Mouse (Mus musculus): ENCODE results near the gene Csf2rb2. TPM values are rescaled to one million over a fixed set of nuclear protein-coding genes. Genes with fewer than 3 reads are reported as not detected.
"Not testable (repeated sequence)": the region's sequence is repeated elsewhere in the genome, so short reads cannot be mapped to it uniquely, and the experiment has no call there.

Gene Csf2rb2
- total RNA-seq, 1 experiment from 2014 or later, result 3.3 TPM

DNA sequence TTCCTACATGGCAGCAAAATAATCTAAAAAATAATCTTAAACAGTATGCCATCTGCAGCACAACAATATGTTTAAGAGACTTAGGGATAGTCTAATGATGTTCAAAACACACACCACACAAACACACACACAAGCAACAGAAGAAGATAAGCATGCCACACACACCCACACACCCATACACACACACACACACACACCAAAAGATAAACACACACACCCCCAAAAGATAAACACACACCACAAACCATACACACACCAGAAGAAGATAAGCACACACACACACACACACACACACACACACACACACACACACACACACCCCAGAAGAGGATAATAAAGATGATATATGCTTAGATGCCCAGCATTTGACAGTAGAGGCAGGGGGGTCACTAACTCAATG is 34.3 kb downstream of the Csf2rb2 start:
- ATAC-seq (replicated peaks in 1 of 2; ENCODE audit: insufficient read depth in 1 of 2, low FRiP score in 2 of 2, low TSS enrichment in 1 of 2, low read depth in 1 of 2, poor library complexity in 2 of 2, severe bottlenecking in 2 of 2), result no peak

DNA sequence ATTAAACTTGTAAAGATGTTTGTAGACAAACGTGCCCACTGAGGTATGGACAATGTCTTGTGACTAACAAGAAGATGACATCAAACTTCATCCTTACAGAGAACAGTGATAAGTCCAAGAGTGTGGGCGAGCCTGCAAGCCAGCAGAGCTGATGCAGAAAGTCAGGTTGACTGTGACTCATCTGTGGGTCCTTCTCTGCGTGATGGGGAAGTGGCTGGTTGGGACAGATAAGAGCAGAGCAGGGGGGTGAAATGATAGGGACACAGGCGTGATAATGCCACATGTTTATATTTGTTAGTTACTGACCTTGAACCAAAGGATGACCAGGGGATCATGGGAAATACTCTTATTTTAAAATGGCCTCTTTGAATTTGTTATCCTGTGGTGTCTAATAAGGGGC is 37.7 kb downstream of the Csf2rb2 start:
- peak; percentile 65 to 92; a peak in 3 of 4 replicates for ATAC-seq (replicated peaks in 1 of 2; ENCODE audit: insufficient read depth in 1 of 2, low FRiP score in 2 of 2, low TSS enrichment in 1 of 2, low read depth in 1 of 2, poor library complexity in 2 of 2, severe bottlenecking in 2 of 2)

DNA sequence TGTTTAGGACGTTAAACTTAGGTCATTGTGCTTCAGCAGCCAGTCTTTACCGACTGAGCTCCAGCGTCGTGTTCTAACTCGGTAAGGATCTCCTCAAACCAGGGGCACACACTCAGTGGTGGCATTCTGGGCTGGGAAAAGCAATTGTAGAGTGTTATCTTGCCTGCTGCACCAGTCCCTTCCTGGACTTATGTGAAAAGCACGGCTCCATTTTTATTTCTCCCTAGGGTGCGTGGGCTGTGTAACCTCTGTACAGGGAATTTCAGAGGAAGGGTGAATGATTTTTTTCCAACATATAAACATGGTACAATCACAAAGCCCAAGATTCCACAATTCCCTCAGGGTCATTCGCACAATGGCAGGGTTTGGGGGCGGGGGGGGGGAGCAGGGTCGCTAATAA is 38.1 kb downstream of the Csf2rb2 start:
- no peak for ATAC-seq (replicated peaks in 1 of 2; ENCODE audit: insufficient read depth in 1 of 2, low FRiP score in 2 of 2, low TSS enrichment in 1 of 2, low read depth in 1 of 2, poor library complexity in 2 of 2, severe bottlenecking in 2 of 2)

DNA sequence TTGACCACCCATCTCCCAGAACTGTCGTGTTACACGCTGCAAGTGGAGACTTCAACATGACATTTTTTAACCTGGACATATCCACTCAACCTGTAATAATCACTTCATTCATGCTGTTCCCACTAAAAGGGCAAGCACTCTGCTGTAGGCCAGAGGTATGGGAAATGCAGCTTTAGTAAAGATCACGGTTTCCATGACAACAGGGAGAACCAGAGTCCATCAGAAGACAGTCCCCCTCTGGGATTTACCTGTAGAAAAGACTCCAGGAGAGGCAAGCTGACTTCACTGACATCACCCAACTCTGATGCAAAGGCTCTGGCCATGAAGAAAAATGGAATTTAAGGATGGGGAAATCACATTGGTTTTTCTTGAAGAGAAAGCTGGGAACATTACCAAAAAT is 42.2 kb downstream of the Csf2rb2 start:
- ATAC-seq (replicated peaks in 1 of 2; ENCODE audit: insufficient read depth in 1 of 2, low FRiP score in 2 of 2, low TSS enrichment in 1 of 2, low read depth in 1 of 2, poor library complexity in 2 of 2, severe bottlenecking in 2 of 2), result no peak

DNA sequence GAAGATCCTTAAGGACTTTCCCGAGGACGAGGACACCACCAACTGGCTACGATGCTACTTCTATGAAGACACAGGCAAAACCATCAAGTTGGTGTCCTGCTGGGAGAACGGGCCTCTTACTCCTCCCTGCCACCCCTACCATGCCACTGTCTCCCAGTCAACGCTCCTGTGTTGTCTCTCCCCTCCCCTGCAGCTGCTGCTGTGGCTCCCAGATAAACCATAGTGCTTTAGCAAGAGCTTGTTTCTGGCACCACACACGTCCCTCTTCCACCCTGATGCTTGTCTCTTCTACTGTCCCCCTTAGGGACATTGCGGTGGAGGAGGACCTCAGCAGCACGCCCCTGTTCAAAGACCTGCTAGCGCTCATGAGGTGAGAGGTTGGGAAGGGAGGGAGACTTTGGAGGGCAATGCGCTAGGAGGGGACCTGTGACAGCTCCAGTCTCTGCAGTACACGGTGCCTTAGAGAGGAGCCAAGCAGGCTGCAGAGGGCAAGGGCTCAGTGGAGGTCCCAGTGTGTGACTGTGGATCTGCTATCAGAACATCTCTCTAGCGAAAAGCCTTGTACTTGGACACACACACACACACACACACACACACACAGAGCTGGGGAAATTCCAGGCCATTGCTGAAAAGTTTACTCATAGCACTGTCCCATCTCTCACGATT is 44.7 kb downstream of the Csf2rb2 start:
- no peak for ATAC-seq (replicated peaks in 1 of 2; ENCODE audit: insufficient read depth in 1 of 2, low FRiP score in 2 of 2, low TSS enrichment in 1 of 2, low read depth in 1 of 2, poor library complexity in 2 of 2, severe bottlenecking in 2 of 2)

DNA sequence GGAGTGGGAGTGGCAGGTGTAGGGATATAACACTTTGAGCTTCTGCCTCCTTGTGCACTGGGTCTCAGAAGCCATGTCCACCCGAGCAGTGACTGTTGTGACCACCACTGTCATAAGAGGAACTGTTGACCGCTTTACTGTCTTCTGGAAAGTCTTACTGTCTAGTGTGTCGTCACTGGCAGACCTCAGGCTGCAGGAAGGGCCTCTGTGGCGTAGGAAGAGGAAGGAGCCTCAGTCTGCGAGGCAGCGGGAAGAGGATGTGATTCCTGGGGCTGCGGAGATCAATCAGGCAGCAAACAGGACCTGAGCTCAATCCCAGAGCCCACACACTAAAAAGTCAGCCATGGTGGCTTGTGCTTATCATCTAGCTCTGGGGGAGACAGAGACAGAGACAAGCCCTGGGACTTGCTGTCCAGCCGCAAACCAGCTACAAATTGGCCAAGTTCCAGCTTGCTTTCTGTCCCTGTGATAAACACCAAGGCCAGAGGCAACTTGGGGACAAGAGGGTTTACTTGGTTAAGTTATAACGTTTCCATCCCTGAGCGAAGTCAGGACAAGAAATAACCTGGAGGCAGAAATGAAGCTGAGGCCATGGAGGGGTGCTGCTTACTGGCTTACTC is 47.2 kb downstream of the Csf2rb2 start:
- ATAC-seq (replicated peaks in 1 of 2; ENCODE audit: insufficient read depth in 1 of 2, low FRiP score in 2 of 2, low TSS enrichment in 1 of 2, low read depth in 1 of 2, poor library complexity in 2 of 2, severe bottlenecking in 2 of 2), result peak; percentile 68 to 81

DNA sequence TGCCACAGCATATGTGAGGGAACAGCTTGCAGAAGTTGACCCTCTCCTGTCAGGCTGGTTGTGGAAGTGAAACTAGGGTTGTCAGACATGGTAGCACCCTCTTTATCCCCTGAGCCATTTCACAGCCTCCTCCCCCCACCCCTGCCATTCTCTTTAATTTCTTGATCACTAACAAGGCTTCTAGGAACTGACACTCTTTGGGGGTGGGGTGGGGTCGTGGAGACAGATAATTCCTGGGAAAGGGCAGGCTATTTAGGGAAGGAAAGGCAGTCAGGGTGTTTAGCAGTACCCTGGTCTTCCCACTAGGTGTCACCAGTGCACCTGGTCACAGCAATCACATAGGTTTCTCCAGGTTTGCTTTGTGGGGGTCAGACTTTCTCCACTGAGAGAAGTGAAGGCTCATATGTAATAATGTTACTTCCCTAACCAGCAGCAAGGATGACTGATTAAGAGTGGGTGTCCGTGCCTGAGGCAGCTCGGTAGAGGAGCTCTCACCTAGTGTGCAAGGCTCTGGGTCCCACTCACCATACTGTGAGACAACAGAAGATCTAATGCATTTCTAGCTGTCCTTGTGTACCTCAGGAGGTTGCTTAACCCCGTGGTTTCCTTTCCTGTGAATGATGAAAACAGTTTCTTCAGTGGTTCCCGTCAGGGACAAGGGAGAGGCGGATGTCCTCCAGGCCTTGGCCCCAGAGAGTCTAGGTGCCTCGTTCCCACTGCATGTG is 48.0 kb downstream of the Csf2rb2 start:
- ATAC-seq (replicated peaks in 1 of 2; ENCODE audit: insufficient read depth in 1 of 2, low FRiP score in 2 of 2, low TSS enrichment in 1 of 2, low read depth in 1 of 2, poor library complexity in 2 of 2, severe bottlenecking in 2 of 2), result peak; percentile 71 to 80; a peak in 3 of 4 replicates

DNA sequence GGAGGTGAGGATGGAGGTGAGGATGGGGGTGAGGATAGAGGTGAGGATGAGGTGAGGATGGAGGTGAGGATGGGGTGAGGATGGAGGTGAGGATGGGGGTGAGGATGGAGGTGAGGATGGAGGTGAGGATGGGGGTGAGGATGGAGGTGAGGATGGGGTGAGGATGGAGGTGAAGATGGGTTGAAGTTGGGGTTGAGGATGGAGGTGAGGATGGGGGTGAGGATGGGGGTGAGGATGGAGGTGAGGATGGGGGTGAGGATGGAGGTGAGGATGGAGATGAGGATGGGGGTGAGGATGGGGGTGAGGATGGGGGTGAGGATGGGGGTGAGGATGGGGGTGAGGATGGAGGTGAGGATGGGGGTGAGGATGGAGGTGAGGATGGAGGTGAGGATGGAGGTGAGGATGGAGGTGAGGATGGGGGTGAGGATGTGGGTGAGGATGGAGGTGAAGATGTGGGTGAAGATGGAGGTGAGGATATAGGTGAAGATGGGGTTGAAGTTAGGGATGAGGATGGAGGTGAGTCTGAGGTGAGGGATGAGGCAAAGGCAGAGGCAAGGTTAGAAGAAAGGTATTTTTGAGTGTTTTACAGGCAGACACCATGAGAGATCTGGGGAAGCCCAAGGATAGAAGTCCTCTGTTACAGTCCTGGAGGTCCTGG is 48.8 kb downstream of the Csf2rb2 start:
- not testable (repeated sequence) for ATAC-seq (replicated peaks in 1 of 2; ENCODE audit: insufficient read depth in 1 of 2, low FRiP score in 2 of 2, low TSS enrichment in 1 of 2, low read depth in 1 of 2, poor library complexity in 2 of 2, severe bottlenecking in 2 of 2)

DNA sequence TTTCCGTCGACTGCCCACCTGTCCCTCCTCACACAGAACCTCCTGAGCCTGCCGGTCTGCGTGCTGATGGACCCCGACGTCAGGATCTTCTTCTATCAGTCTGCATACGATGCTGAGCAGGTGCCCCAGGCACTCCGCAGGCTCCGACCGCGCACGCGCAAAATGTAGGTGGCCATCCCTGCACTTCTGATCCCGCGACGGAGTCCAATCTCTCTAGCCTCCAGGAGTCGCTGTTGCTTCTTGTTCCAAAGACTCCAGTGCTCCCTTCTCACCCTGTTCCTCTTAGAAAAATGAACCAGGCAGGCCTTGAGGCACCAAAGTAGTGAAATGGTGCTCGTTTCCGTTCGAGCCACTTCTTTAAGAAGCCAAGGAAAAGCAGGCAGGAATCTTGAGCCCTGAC is 50.8 kb downstream of the Csf2rb2 start:
- ATAC-seq (replicated peaks in 1 of 2; ENCODE audit: insufficient read depth in 1 of 2, low FRiP score in 2 of 2, low TSS enrichment in 1 of 2, low read depth in 1 of 2, poor library complexity in 2 of 2, severe bottlenecking in 2 of 2), result no peak

DNA sequence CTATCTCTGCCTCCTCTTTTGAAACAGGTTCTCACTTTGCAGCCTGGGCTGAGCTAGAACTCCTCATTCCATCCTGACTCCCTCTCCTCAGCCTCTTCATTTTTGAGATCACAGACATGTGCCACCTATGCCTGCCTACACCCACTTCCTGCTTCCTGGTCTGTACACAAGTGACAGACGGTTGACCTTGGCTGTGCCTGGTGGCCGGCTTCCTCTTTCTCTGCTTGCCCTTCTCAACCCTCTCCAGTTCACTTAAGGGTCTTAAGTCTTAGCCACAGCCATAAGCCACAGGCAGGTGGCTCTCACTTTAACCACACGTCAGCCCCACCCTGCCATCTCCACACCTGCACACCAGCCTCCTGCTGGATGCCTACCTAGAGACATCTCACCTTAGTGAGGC is 57.1 kb downstream of the Csf2rb2 start:
- ATAC-seq (replicated peaks in 1 of 2; ENCODE audit: insufficient read depth in 1 of 2, low FRiP score in 2 of 2, low TSS enrichment in 1 of 2, low read depth in 1 of 2, poor library complexity in 2 of 2, severe bottlenecking in 2 of 2), result peak; percentile 52 to 54; a peak in 3 of 4 replicates

DNA sequence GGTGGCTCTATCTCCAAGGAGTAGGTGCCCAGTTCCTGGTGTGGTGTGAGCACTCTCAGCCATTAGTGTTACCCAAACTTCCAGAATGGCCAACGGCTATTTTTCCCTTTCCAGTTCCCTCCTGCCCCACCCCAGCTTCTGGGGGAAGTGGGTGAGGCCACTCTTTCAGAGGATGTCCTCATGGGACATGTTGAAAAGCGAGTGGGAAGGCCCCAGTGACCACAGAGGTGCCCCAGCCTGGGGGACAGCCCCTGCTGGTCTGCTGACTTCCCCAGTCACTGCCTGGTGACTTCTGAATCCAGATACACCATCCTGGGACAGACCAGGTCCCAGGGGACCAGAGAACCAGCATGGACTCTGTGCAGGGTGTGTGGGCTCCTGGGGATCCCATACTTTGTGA is 57.9 kb downstream of the Csf2rb2 start:
- peak in 1 of 2 experiments; percentile 37; a peak in 1 of 4 replicates for ATAC-seq (replicated peaks in 1 of 2; ENCODE audit: insufficient read depth in 1 of 2, low FRiP score in 2 of 2, low TSS enrichment in 1 of 2, low read depth in 1 of 2, poor library complexity in 2 of 2, severe bottlenecking in 2 of 2)

DNA sequence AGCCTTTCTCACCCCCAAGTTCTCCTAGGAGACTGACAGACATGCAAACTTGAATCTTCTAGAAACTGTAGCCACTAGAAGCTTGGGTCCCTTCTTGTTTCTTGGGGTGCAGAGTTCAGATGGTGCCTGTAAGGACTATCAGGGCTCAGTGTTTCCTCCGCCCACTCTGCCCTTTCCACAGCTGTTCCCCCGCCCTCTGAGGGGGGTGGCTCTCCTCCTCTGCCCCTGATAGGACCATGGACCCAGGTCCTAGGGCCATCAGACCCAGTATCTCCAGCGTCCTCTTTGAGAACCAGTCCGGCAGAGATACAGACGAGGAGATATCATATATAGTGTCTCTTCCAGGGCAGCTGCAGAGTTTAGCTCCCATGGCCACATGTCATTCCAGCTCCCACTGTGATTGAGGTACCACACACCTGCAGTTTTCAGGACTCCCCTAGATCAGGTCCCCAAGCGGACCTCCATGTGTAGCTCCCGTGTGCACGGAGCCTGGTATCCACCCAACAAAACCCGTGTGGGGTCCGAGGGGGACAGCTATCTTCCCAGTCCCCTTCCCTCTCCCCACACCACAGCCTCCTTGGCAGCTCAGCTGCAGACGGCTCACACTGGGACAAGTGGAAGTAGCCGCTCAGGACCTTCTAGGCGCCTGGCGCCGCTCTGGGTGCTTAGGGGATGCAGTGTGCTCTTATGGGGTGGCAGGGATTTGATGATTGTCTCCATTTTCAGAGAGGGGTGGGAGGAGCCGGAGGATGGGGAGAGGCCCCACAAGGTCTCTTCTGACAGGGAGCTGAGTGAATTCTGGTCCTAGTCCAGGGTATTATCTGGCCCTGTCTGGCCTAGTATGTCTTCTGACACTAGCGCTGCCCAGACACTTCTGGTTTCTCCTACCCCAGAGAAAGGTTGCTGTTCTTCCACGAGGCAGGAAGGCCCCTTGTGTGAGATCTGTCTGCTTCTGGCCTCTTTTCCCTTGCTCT is 59.1 kb downstream of the Csf2rb2 start:
- no peak; a peak in 1 of 4 replicates for ATAC-seq (replicated peaks in 1 of 2; ENCODE audit: insufficient read depth in 1 of 2, low FRiP score in 2 of 2, low TSS enrichment in 1 of 2, low read depth in 1 of 2, poor library complexity in 2 of 2, severe bottlenecking in 2 of 2)

DNA sequence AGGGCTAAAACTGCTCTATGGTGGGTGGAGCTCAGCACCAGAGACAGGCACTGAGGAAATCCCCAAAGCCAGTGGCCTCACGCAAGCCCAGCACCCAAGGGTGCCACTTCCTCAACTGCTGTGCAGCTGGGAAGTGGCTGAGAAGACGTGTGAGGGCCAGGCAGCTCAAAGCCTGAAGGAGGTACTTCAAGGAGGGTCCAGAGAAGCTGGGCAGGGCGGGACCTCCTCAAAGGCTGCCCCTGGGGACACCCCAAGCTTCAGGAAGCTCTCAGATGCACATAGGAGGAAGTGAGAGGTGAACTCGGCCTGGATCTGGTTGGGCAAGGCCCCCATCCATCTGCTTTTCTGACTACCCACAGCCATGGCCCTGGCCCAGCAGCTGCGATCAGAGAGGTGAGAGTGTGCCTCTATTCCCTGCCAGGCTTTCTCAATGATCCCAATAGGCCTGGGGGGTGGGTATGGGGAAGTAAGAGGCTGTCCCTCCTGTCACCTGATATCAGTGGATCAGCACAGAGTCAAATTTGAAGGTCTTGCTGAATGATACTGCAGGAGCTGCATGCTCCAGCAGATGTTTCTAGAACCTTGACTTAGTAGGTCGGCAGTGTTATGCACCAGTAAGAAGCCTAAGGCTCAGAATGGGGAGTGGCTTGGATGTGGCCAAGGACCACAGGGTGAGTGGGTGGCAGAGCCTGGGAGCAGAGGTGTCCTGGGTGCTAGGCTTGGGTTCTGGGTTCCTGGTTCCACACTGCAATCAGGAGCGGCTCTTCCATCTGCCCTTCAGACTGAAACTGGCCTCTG is 60.6 kb downstream of the Csf2rb2 start, which contains the start of gene Ncf4:
TSS of gene Ncf4 (plus strand) at position 107 of the 798 bp plus-strand sequence.
- peak; percentile 74 to 75 for ATAC-seq (replicated peaks in 1 of 2; ENCODE audit: insufficient read depth in 1 of 2, low FRiP score in 2 of 2, low TSS enrichment in 1 of 2, low read depth in 1 of 2, poor library complexity in 2 of 2, severe bottlenecking in 2 of 2)

DNA sequence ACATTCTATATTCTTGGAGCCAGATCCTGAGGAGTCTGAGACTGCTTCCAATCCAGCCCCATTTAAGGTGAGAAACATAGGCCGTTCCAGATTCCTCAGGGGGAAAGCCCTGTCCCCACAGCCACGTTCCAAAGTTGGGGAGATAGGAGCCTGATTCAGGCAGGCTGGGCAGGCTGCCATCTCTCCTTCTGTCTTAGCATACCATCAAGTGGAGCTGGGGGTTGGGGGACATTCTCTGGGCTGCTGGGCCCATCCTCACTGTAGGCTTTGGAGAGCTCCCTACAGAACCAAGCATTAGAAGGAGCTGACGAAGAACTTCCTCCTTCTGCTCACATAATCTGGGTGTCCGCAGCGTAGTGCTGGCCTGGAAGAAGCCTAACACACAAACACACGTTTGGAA is 61.7 kb downstream of the Csf2rb2 start:
- no peak for ATAC-seq (replicated peaks in 1 of 2; ENCODE audit: insufficient read depth in 1 of 2, low FRiP score in 2 of 2, low TSS enrichment in 1 of 2, low read depth in 1 of 2, poor library complexity in 2 of 2, severe bottlenecking in 2 of 2)

DNA sequence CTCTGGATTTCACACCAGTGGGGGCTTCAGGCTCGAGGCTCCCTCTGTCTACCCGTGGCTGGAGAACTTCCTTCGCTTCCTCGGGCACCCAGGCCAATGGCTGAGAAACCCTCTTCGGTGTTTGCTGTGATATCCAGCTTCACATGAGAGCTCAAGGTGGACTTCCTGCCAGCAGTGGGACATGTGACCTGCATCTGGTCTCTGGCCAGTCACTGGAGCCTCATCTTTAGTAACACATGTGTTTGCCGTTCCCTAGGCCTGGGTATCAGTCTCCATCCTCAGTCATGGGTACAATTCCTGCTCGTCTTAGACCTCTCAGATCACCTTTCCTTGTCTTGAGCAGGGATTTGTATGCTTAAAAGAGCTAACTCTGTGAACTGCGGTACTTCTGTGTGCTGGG is 62.5 kb downstream of the Csf2rb2 start:
- no peak for ATAC-seq (replicated peaks in 1 of 2; ENCODE audit: insufficient read depth in 1 of 2, low FRiP score in 2 of 2, low TSS enrichment in 1 of 2, low read depth in 1 of 2, poor library complexity in 2 of 2, severe bottlenecking in 2 of 2)

DNA sequence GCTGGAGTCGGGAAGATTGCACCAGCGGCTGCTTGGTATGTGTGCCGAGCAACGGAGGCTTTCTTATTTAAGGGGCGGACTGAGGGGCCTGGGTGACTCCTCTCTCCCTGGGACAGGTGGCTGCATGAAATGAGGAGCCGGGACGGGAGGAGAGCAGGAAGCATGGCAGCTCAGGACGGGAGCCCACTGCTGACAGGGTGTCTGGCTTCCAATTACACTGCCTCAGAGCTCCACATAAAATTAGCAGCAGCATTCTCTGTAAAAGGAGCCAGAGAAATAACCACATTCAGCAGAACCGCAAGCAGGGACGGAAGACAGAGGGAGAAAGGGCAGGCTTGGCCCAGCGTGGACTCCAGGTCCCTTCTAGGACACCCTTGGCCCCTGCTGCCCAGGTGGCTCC is 64.2 kb downstream of the Csf2rb2 start:
- ATAC-seq (replicated peaks in 1 of 2; ENCODE audit: insufficient read depth in 1 of 2, low FRiP score in 2 of 2, low TSS enrichment in 1 of 2, low read depth in 1 of 2, poor library complexity in 2 of 2, severe bottlenecking in 2 of 2), result no peak

All from hematopoietic stem cell, adult 5-6 weeks (primary cell).